Mouse (Mus musculus) gastrocnemius, adult 8-10 months (tissue): ENCODE results near the gene Efcab10. TPM values are rescaled to one million over a fixed set of nuclear protein-coding genes. Genes with fewer than 3 reads are reported as not detected.

Experiments
- DNase-seq, 2 experiments: peaks; one replicate each; pipeline ENCODE4 v3.0.0; 2022; ENCODE audit warnings: low spot score in 2 of 2
- total RNA-seq, 4 experiments: library from RNA; stranded (reverse); gene quantifications; 2 replicates each; pipeline ENCODE4 v1.2.4; 2022

The Efcab10 gene
- not detected for total RNA-seq

DNA sequence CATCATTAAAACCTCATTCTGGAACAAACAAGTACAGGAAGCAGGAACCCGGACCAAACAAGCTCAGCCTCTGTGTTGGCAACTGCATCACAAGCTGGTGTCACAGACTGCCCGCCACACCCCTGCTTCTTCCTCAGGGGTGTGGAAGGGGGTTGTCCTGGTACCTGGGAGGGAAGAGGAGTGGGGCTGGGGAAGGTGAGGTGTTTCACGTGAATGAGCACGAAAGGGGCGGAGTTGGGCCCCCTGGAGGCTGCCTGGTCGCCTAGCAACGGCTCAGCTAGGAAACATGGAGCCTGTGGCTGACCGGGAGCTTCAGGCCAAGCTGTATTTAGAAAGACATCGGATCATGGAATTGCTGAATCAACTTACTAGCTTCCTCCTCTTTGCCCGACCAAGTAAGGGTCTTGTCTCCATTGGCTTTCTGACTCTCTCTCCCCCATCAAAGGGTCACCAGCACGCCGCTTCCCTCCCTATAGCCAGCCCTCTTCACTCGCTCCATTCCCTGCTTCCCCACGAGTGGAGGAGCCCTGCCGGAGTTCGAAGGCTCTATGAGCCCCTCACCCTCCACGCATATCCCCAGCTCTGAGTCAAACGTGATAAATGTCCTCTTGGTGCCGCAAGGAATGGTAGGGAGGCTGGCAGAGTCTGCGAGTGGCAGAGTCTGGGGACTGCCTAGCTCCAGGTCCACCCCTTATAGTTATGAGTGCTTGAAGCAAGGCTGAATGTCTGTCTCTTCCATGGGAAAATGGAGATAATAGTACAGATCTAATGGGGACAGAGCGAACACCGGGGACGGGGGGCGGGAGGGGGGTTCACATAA is at the start of gene Efcab10:
TSS of gene Efcab10 (plus strand) at position 51 of the 820 bp plus-strand sequence.
- no peak for DNase-seq

DNA sequence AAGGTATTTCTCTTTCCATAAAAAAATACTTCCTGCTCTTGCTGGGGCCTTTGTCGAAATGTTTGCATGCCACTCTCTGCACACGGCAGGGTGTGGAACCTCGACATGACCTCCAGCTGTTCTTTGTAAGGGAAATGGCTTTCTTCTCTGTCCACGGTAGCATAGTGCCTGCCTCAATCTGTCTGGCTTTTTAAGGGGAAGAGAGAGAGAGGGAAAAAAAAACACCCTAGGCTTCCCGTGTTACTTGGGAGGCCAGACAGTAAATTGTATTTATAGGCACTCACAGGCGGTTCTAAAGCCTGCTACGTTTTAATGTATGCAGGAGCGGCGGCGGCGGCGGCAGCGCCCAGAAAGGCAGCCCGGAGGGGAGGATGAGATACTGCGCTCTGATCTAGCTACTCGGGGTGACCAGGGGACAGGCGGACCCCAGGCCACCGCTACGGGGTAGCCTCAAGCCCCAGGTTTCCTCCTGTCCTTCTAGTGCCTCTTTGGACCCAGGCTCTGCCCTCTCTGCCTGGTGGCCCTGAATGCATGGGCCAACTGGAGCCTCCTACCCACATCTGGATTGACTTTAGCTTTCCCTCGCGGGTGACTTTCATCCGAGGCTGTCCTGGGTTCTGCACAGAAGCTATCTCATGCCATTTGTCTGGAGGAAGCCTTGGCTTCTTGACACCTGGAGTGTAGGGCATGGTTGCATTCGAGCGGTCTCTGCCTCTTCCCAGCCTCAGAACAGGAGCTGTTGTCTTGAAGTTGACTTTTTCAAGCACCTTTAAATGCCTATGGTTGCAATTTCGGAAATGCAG is 49.5 kb upstream of the Efcab10 start:
- DNase-seq: no peak

DNA sequence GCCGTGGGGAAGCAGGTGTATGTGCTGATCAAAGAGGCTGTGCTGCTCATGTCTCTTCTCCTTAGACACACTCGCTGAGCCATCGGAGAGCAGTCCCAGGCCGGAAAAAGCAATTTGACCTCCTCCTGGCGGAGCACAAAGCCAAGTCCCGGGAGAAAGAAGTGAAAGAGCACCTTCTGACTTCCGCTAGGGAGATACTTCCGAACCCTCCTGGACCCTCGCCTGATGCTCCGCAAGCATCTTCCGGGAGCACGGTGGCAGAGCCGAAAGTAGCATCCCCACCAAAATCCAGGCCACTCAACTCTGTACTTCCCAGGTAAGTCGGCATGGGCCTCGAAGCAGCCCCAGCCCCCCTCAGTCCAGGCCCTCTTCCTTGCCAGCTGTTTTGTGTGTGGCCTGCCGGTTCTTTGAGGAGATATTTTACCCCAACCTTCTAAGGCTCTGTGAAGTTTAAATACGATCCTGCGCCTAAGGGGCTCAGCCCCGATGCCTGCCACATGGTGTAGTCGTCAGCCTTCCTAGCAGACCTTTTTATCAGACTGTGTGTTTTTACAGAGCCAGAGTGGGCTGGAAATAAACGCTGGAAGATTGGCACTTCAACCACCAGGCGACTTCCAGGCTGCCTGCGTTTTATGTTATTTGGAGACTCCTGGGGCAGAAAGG is 48.8 kb upstream of the Efcab10 start:
- DNase-seq: no peak

DNA sequence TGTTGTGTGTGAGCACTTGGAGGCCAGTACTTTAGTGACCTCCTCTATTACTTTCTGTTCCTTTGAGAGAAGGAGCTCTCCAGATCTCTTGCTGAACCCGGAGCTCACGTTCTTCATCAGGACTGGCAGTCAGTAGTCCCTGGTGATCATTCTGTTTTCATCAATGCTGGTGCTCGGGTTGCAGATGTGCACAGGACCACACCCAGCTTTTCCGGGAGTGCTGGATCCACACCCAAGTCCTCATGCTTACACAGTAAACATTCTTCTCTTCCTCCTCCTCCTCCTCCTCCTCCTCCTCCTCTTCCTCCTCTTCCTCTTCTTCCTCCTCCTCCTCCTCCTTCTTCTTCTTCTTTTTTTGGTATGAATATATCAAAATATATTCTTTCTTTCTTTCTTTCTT is 42.0 kb upstream of the Efcab10 start:
- peak in 1 of 2 experiments; percentile 21 for DNase-seq

DNA sequence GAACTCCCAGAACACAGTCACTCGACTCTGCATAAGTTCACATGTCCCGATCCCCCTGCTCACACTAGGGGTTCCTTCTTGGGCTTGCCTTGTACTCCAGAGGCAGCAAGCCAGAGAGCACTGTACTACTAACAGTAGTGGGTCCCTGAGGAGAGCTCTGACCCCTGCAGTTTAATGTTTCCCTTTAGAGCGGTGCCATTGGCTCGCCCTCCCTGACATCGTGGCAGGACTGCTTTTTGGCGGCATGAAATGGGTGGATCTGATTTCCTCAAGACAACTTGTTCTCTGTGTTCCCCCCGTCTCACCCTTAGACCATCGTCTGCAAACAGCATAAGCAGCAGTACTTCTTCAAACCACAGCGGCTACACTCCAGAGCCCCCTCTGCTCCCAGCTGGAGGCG is 36.3 kb upstream of the Efcab10 start:
- DNase-seq: peak in 1 of 2 experiments; percentile 29

DNA sequence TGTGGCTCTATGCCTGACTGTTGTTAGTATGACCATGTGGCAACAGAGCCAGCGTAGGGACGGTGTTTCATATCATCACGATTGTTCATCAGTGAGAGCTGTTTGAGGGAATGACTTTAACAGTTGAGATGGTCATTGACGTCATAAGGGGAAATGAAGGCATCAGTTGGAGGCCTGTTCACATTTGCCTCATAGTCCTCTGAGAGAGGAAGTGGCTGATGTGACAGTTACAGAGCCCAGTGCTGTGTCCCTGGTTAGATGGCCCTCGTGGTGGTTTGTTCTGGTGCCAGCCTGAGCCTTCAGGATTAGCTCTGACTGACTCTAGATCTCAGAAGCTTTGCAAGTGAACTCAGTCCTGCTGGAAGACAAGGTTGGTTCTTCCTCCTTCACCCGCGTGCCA is 35.4 kb upstream of the Efcab10 start:
- no peak for DNase-seq

DNA sequence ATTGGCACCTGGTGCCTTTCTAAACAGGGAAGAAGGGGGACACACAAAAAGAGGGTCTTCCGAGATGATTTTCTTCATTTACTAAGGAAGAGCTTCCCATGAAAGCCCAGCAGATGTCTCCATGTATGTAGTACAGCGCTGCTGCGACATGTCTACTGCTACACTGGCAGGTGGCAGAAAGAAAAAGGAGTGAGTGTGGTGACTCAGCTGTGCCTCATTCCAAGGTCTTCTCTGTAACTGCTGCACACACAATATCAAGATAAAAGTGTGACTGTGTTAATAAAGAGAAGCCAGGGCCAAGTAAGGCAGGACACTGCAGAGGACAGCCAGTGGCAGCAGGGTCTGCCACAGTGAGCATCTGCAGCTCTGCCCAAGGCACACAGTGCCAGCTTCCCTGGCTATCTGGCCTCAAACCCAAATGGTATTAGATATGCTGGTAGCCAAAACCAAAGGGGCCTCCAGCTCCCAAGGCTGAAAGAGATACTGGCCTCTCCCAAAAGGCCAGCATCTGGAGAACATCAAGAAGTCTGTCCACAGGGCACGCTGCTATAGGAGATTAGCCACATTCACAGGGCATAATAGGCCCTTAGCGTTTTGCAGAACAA is 34.7 kb upstream of the Efcab10 start:
- DNase-seq: no peak

DNA sequence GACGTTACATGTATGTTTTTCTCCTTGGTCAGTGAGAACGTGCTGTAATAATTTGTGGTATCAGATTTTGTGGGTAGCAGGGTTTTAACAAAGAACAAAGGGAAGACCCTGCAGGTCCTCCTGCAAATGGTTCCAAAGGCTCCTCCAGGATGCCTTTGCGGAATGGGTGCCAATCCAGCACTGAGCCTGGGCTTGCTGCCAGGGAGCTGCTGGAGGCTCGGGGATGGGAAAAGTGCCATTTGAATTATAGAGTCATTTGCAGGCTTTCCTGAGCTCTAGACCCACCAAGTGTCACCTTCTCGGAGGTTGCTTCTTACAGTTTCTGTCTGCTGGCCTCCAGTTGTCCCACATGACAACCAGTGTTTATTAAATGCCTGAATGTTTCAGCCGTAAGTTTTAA is 33.9 kb upstream of the Efcab10 start:
- DNase-seq: peak in 1 of 2 experiments; percentile 47

DNA sequence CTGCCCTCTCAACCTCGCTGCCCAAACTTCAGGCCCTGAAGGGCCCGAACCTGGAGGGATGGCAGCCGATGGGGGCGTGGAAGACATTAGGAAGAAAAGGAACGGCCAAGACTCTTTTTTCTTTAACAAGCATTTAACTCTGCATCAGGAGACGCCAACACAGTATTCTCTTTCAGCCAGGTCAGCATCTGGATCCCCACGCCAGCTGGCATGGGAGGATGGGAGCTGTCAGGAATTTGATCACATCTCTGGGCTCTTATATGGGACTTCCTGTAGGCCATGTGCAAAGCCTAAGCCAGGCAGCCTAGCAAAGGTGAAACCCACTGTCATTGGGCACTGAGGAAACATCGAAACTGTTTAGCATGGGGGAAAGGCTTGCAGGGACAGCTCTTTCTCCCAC is 30.1 kb upstream of the Efcab10 start:
- peak; percentile 65 to 79 for DNase-seq

DNA sequence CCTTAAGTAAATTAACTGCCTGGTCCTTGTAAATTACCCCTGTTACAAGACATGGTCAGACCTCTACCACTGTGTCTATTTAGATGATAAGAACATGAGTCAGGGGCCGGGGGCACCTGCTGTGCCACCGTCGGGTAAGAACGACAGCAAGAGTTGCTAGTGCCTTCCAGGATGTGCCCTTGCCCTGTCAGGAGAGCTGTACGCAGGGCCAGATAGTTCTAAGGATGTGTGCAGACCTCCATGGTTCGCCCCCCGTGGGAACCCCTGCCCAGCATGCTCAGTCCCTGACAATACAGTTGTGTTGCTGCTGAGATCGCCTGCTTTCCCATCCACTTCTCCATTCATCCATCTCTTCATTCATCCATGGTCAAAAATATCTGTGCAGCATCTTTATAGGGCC is 29.5 kb upstream of the Efcab10 start:
- no peak for DNase-seq

DNA sequence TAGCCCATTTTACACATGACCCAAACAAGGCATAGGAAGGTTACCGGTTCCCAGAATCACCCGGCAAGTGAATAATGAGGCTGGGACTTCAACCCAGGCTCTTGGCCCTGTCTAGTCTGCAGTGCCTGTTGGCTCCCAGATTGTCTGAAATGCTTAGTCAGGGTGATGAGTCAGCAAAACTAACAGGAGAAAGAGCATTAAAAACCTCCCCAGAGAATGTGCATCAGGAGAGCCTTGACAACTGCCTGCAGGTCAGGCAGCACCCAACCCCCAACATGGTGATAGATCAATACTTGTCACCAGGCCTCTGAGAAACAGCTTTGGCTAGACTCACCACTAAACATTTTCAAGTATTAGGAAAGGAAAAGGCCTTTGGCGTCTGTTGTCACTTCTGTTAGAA is 25.1 kb upstream of the Efcab10 start:
- no peak for DNase-seq

DNA sequence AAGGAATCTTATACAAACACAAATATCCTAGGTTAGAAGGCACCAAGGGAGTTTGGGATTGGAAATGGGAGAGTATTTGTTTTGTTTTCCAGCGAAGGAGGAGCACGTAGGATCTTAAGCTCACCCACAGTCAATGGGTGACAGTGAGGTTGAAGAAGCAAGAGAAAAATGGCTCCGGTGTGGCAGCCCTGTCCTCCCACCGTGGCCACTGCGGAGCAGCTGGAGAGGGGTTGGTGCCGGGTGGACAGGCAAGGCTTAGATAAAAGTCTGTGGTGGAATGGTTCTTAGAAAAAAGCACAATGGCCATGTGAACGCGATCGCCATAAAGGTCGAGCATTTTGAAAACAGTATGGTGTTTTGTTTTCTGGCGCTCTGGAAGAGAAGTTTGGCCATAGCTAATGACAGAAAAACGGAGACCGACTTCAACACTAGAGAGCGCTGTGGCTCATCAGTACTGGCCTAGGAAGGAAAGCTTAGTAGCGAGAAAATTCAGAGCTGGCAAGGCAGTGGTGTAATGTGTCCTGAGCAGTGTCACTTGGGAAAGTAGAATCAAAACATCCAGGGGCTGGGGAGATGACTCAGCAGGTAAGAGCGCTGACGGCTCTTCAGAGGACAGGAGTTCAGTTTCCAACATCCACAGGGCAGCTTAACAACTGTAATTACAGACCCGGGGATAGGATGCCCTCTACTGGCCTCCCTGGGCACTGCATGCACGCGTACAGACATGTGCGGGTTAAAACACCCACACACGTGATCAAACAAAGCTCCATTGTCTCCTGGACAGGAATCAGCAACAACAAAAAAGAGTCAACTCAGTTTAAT is 14.8 kb upstream of the Efcab10 start:
- peak; percentile 77 to 78 for DNase-seq

DNA sequence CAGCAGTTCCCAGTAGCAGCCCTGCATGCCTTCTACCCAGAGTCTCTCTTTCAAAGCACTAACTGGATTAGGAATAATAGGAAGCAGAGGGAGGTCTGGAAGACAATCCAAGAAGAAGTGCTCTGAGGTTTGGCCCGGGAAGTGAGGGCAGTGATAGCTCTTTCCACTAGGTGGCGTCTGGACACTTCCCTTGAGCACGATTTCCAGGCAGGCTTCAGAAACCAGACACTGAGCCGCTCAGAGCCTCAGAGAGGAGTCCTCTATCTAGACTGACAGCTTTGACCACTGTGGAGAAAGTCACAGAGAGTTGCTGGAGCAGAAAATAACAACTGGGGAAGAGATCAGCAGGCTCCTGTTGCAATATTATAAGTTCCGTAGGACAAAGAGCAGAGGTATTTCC is 5.8 kb upstream of the Efcab10 start:
- peak; percentile 45 to 54 for DNase-seq

DNA sequence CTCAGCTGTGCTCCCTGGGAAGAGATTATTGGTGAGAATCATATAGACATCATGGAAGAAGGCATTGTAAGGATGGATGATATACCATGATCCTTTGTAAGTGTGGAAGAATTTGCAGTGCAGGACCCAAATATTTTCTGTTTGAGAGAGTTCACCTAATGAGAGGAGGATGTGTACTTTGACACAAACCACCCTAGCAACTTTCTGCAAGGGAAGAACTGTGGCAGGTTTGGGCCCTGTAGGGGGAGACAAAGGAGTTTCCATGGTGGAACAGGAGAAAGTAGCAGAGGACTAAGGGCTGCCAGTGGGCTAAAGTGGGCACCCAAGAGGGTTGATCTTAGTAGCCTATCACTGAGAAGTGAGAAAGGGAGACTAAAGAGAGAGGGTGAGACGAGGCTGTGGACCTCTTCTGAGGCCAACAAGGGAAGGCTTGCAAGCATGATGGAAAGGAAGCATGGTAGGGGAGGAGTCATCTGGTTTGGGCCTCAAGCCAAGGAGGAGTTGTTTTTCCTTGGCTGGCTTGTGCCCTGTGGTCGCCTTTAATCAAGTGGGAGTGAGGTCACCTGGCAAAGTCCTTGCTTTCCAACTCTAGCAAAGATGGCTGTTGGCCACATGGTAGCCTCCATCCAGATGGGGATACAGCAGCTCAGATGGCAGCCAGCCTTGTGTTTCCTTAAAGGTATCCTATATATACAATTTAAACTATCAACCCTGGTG is 3.7 kb upstream of the Efcab10 start:
- no peak for DNase-seq

DNA sequence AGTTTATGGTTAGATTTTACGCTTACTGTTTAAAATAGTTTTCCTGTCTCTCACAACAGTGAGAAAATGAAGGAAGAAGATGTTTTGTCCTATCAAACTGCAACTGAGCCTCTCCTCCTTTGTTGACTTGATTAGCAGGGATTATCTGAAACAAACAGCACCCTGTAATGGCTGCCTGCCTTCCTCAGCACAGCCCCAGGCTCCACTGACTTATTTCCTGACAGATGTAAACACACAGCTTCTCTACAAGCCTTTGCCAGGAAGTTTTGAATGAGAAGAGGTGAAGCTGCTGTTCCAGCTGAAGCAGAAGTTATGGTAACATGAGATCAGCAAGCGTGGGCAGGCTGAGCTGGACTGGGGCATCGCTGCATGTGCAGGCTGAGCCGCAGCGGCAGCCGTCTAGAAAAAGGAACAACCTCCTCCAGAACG is 8.6 kb downstream of the Efcab10 start:
- no peak for DNase-seq

DNA sequence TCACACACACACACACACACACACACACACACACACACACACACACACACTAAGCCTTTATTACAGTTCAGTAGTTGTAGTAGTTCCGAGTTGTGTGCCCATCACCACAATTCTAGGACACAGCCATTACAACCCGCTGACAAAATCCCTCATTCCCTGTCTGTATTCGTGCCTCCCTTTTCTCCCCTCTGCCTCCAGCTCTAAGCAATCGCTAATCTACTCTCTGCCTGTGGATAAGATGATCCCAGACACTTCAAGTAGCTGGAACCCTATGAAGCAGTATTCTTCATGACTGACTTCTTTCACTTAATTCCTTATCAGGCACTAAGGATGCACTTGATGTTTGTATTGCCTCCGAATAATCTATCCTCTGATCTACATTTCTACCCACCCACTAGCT is 10.3 kb downstream of the Efcab10 start:
- DNase-seq: no peak

DNA sequence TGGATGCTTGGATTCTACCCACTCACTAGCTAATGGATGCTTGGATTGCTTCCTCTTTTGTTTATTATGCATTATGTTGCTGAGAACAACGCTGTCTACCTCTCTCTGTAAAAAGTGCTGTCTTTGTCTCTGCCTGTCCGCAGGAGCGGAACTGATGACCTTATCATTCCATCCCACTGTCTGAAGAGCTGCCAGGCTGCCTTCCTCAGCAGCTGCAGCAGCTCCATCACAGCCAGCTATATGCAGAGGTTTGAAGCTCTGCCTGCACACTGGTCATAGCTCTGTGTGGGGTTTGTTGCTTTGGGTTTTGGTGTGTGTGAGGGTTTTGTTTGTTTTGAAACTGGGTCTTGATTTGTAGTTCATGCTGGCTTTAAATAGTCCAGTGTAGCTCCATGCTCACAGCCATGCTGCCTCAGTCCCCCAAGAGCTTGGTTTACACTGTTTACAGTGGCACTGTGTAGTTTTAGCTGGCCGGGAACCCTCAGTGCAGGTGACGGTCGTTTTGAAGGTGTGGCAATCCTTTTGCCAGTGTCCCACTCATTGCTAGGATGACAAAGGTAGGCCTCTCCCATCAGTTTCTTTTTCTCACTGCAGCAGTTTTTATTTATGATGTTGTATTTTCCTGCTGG is 10.9 kb downstream of the Efcab10 start:
- no peak for DNase-seq

DNA sequence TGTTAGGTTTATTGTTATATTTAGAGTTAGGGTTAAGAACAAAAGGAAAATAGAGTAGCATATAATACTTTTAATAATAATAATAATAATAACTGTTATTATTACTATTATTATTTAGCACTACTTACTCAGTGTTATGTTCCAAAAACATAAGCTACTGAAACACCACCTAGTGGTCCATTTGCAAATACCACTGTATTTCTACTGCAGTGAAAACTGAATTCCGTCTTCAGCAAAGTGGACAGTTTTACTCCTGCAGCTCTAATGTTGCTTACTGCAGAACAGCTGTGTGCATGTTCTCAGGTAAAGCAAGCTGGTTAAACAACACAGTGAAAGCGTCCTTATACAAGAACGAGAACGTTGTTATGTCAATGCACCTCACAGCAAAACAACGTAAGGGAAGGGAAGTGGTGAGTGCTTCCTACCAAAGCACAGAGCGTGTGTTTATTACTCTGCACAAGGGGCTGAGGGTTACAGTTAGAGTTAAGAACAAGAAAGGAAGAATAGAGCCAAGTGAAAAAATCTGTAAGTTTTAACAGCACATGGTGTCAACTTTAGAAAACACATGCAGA is 17.0 kb downstream of the Efcab10 start:
- no peak for DNase-seq

DNA sequence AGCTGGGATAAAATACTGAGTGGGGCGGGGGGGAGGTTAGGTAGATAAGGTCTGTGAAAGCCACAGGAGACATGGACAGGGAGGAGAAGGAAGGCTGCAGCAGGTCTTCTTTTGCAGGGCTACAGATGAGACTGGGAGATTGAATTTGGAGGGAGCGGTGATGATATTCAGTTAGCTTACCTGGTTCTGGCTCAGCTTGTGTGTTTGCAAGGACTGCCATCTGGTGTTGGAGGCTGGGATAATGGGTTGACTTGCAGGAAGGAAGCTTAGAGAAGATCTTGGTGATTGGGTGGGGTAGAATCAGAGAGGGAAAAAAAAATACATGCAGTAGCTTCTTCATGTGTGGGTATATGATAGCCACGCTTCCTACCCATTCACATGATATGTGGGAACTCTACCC is 29.7 kb downstream of the Efcab10 start:
- no peak for DNase-seq
